Mouse (Mus musculus) T-helper 17 cell (primary cell): ENCODE measurements around the gene Dad1.

Source experiments
- in situ Hi-C, 2 experiments: fragments of 300-600 bp; cut with MboI, MseI; formaldehyde crosslinking; loops; 1 replicate in 1 of 2; 2 replicates in 1 of 2; pipeline ENCODE4 v1.15.1; 2025; ENCODE audit warnings: high pct_unique_total_duplicates in 2 of 2

Dad1 gene

GRCm38 (mm10) chr14:54228933-54229713, 24.8 kb downstream of the Dad1 start:
- in situ Hi-C loops = loop anchor here in 1 of 2 experiments (25.0 kb wide), 1 partner anchor 1658 kb away; the partner anchor contains the start of genes Cbln3 and Khnyn

- in situ Hi-C loops = loop anchor here in 1 of 2 experiments (25.0 kb wide), 1 partner anchor 1659 kb away; the partner anchor contains the start of genes Cbln3 and Khnyn
Measured at GRCm38 (mm10) chr14:54228501-54228900, 25.4 kb downstream of the Dad1 start.

GRCm38 (mm10) chr14:54227911-54228451, 25.9 kb downstream of the Dad1 start:
- in situ Hi-C loops = loop anchor here in 1 of 2 experiments (25.0 kb wide), 1 partner anchor 1659 kb away; the partner anchor contains the start of genes Cbln3 and Khnyn

- in situ Hi-C loops = loop anchor here in 1 of 2 experiments (25.0 kb wide), 1 partner anchor 1660 kb away; the partner anchor contains the start of genes Cbln3 and Khnyn
Measured at GRCm38 (mm10) chr14:54226911-54227811, 26.7 kb downstream of the Dad1 start.

- in situ Hi-C loops = loop anchor here in 1 of 2 experiments (25.0 kb wide), 1 partner anchor 1662 kb away; the partner anchor contains the start of genes Cbln3 and Khnyn
Measured at GRCm38 (mm10) chr14:54225725-54226124, 28.2 kb downstream of the Dad1 start.

GRCm38 (mm10) chr14:54224484-54225467, 29.1 kb downstream of the Dad1 start:
- in situ Hi-C loops = loop anchor here (25.0 kb wide), 3 partner anchors 862 to 1912 kb away; partner anchors contain the start of genes Cbln3 (in 1 of the 2), Khnyn (in 1 of the 2) and Mettl3 (in 1 of the 2)

GRCm38 (mm10) chr14:54224064-54224417, 29.9 kb downstream of the Dad1 start:
- in situ Hi-C loops = loop anchor here (25.0 kb wide), 2 partner anchors 862 to 1912 kb away; partner anchors contain the start of gene Mettl3 (in 1 of the 2)

- in situ Hi-C loops = loop anchor here (25.0 kb wide), 2 partner anchors 861 to 1911 kb away; partner anchors contain the start of gene Mettl3 (in 1 of the 2)
Measured at GRCm38 (mm10) chr14:54223315-54224063, 30.4 kb downstream of the Dad1 start.

- in situ Hi-C loops = loop anchor here (25.0 kb wide), 2 partner anchors 860 to 1910 kb away; partner anchors contain the start of gene Mettl3 (in 1 of the 2)
Measured at GRCm38 (mm10) chr14:54222289-54222727, 31.6 kb downstream of the Dad1 start.

- in situ Hi-C loops = loop anchor here (25.0 kb wide), 2 partner anchors 859 to 1909 kb away; partner anchors contain the start of gene Mettl3 (in 1 of the 2)
Measured at GRCm38 (mm10) chr14:54221641-54222040, 32.3 kb downstream of the Dad1 start.

- in situ Hi-C loops = loop anchor here (25.0 kb wide), 2 partner anchors 859 to 1909 kb away; partner anchors contain the start of gene Mettl3 (in 1 of the 2)
Measured at GRCm38 (mm10) chr14:54220726-54221494, 33.0 kb downstream of the Dad1 start.

- in situ Hi-C loops = loop anchor here (10.0 to 25.0 kb wide), 3 partner anchors 858 to 1908 kb away; partner anchors contain the start of gene Mettl3 (in 1 of the 2)
Measured at GRCm38 (mm10) chr14:54219849-54220248, 34.1 kb downstream of the Dad1 start.

- in situ Hi-C loops = loop anchor here (10.0 to 25.0 kb wide), 3 partner anchors 857 to 1907 kb away; partner anchors contain the start of gene Mettl3 (in 1 of the 2)
Measured at GRCm38 (mm10) chr14:54219256-54219655, 34.6 kb downstream of the Dad1 start.

GRCm38 (mm10) chr14:54218721-54219120, 35.2 kb downstream of the Dad1 start:
- in situ Hi-C loops = loop anchor here (10.0 to 25.0 kb wide), 3 partner anchors 856 to 1906 kb away; partner anchors contain the start of gene Mettl3 (in 1 of the 2)

GRCm38 (mm10) chr14:54218233-54218632, 35.7 kb downstream of the Dad1 start:
- in situ Hi-C loops = loop anchor here (10.0 to 25.0 kb wide), 3 partner anchors 856 to 1906 kb away; partner anchors contain the start of gene Mettl3 (in 1 of the 2)

- in situ Hi-C loops = loop anchor here (10.0 to 25.0 kb wide), 3 partner anchors 854 to 1904 kb away; partner anchors contain the start of gene Mettl3 (in 1 of the 2)
Measured at GRCm38 (mm10) chr14:54216126-54216525, 37.8 kb downstream of the Dad1 start.

- in situ Hi-C loops = loop anchor here (10.0 to 25.0 kb wide), 3 partner anchors 853 to 1903 kb away; partner anchors contain the start of gene Mettl3 (in 1 of the 2)
Measured at GRCm38 (mm10) chr14:54214901-54215300, 39.0 kb downstream of the Dad1 start.
